Mouse (Mus musculus): ENCODE measurements around the gene Relch. TPM values are rescaled to one million over a fixed set of nuclear protein-coding genes. Genes with fewer than 3 reads are reported as not detected.

The Relch gene
- total RNA-seq, 2 experiments from 2014 or later: 102 to 115 TPM

- DNase-seq: no peak
Measured at GRCm38 (mm10) chr1:105800570-105800969, 136.9 kb downstream of the Relch start.

- no peak for DNase-seq
Measured at GRCm38 (mm10) chr1:105801252-105801651, 137.6 kb downstream of the Relch start.

- DNase-seq: no peak
Measured at GRCm38 (mm10) chr1:105802941-105803340, 139.3 kb downstream of the Relch start.

GRCm38 (mm10) chr1:105804285-105804684 is 140.6 kb downstream of the Relch start:
- DNase-seq: no peak

Other genes with a start within 250 kb of the Relch start
- 10 to 100 TPM; 17.9 to 21.9 TPM for gene Pign, start 184 bp upstream of the Relch start, total RNA-seq (2021)
- gene Tnfrsf11a, start 116.9 kb downstream of the Relch start, total RNA-seq (2021): 1 to 10 TPM; 2.8 to 2.9 TPM

All from layer of hippocampus, postnatal 36 days (tissue).